Mouse (Mus musculus) liver, adult 2 months (tissue): ENCODE results near the gene Dapk1.

Source experiments
- CTCF ChIP-seq: fragments of 200-500 bp; IDR thresholded peaks from 2 replicates; pipeline ENCODE4 v1.5.1; 2011; ENCODE audit warnings: low read depth, low read length, control low read depth
- POLR2A ChIP-seq: fragments of 200-500 bp; IDR thresholded peaks from 2 replicates; pipeline ENCODE4 v1.6.1; 2011; ENCODE audit warnings: low read length, control low read depth; ENCODE audit not compliant: insufficient read depth; ENCODE audit errors: extremely low read depth

GRCm38 (mm10) chr13:60660711-60661261 is 59.0 kb downstream of the Dapk1 start:
- TF ChIP-seq POLR2A, result no peak
- TF ChIP-seq CTCF, result no peak
